9 mouse cellular contexts compared by ENCODE assay signal in genomic region chr12:100131655-100132054, GRCm38 (mm10). TPM values are rescaled to one million over a fixed set of nuclear protein-coding genes. Genes with fewer than 3 reads are reported as not detected.
DNase-seq lines count a peak whose midpoint lies in the region; ATAC-seq and TF ChIP-seq lines count a peak whose summit lies in the region.
"Had no signal": no experiment of that assay in that cellular context is flagged by ENCODE, and none has a peak within 500 bp of the region (broad histone marks: within the 10 kb centered on the region; RNA-seq: fewer than 3 reads in every experiment).

No protein-coding gene starts in this region.

- H3K27me3 ChIP-seq in lung, postnatal 0 days (replicated peaks; ENCODE audit: insufficient read depth, low read length): no peaks in the 10 kb centered on the region
- H3K27me3 ChIP-seq: limb, embryonic 12.5 days had no signal

- H3K4me1 ChIP-seq in lung, postnatal 0 days (ENCODE audit: insufficient read depth, low read depth, low read length): peaks cover 5% of the 10 kb centered on the region; the same call in 1 of the 2 replicates

- no peak overlapping the region for H3K9ac ChIP-seq in lung, postnatal 0 days (replicated peaks; ENCODE audit: low read depth)
- H3K9ac ChIP-seq: limb, embryonic 12.5 days had no signal

- ATAC-seq in frontal cortex, adult (ENCODE audit: low TSS enrichment): peak; percentile 32
- no peak for ATAC-seq in lung, postnatal 0 days

- H3K36me3 ChIP-seq in lung, postnatal 0 days (ENCODE audit: insufficient read depth, low read length): peaks cover 28% of the 10 kb centered on the region; the same call in 1 of the 2 replicates

- no peak for TF ChIP-seq EP300 in lung, postnatal 0 days (IDR thresholded peaks at IDR 0.05)

- no peak overlapping the region for H3K4me3 ChIP-seq in lung, postnatal 0 days (ENCODE audit: low read depth, low read length)
- H3K4me3 ChIP-seq: limb, embryonic 12.5 days had no signal

- DNase-seq in gastrocnemius, adult 18-20 months (ENCODE audit: low spot score): peak; percentile 63
- no peak for DNase-seq in gastrocnemius, postnatal 25 days
- DNase-seq in Muller cell, postnatal 12 days (ENCODE audit: inconsistent ontology term): peak; percentile 22
- DNase-seq in cerebellum, adult 9-11 months: peak; percentile 70
- peak; percentile 43 to 77 for DNase-seq in kidney, adult 8-10 months
- peak; percentile 85 for DNase-seq in lung, postnatal 0 days (ENCODE audit: low spot score)
- peak; percentile 74 to 86 for DNase-seq in right cerebral cortex, adult 2 months (ENCODE audit: low spot score in 2 of 2)

- 42% methylated on average over 8 of the region's 8 CpGs for WGBS in lung, postnatal 0 days

- no peak overlapping the region for H3K4me2 ChIP-seq in lung, postnatal 0 days (replicated peaks; ENCODE audit: low read depth, low read length)
- H3K4me2 ChIP-seq: limb, embryonic 12.5 days had no signal

- H3K27ac ChIP-seq in lung, postnatal 0 days (ENCODE audit: low read length): no peak overlapping the region
- H3K27ac ChIP-seq: limb, embryonic 12.5 days had no signal

- peak; percentile 87 for TF ChIP-seq CTCF in lung, postnatal 0 days (IDR thresholded peaks at IDR 0.05)

- no peaks in the 10 kb centered on the region for H3K9me3 ChIP-seq in lung, postnatal 0 days (ENCODE audit: low read length)
- H3K9me3 ChIP-seq: limb, embryonic 12.5 days had no signal

RNA-seq across cellular contexts. Expression of gene Psmc1, which starts 21.7 kb away (rescaled TPM):
- total RNA-seq in gastrocnemius, adult 18-20 months (2021): 100 to 1,000 TPM; 140 to 164 TPM
- 100 to 1,000 TPM; 132 to 139 TPM for total RNA-seq in gastrocnemius, postnatal 25 days (2021)
- 155 and 160 TPM in 2 replicates for polyA plus RNA-seq in lung, postnatal 0 days (2015; fragmentation: Nextera tagmentation; extraction: Ambion mirVana)

RNA-seq across cellular contexts. Expression of gene Nrde2, which starts 27.8 kb away (rescaled TPM):
- total RNA-seq in gastrocnemius, adult 18-20 months (2021): 1 to 10 TPM; 7.5 to 7.8 TPM
- total RNA-seq in gastrocnemius, postnatal 25 days (2021): 1 to 10 TPM; 5.7 to 6.5 TPM
- polyA plus RNA-seq in lung, postnatal 0 days (2015; fragmentation: Nextera tagmentation; extraction: Ambion mirVana): 10.8 and 11.1 TPM in 2 replicates
